9 mouse cellular contexts compared by ENCODE assay signal in genomic region chr13:107879535-107879934, GRCm38 (mm10).
DNase-seq lines count a peak whose midpoint lies in the region; ATAC-seq lines count a peak whose summit lies in the region.
"Had no signal": no experiment of that assay in that cellular context is flagged by ENCODE, and none has a peak within 500 bp of the region (broad histone marks: within the 10 kb centered on the region; RNA-seq: fewer than 3 reads in every experiment).

No protein-coding gene starts in this region.

- no peak overlapping the region for H3K4me2 ChIP-seq in forebrain, embryonic 13.5 days
- H3K4me2 ChIP-seq in forebrain, embryonic 11.5 days (ENCODE audit: low read depth, low read length, severe bottlenecking), result no peak overlapping the region
- no peak overlapping the region for H3K4me2 ChIP-seq in stomach, embryonic 16.5 days (ENCODE audit: low read depth, low read length)
- H3K4me2 ChIP-seq: liver, embryonic 15.5 days had no signal

- no peaks in the 10 kb centered on the region for H3K9me3 ChIP-seq in forebrain, embryonic 13.5 days (replicated peaks)
- H3K9me3 ChIP-seq in forebrain, embryonic 11.5 days (ENCODE audit: control insufficient read depth, low read length), result no peaks in the 10 kb centered on the region
- H3K9me3 ChIP-seq in stomach, embryonic 16.5 days (replicated peaks; ENCODE audit: control insufficient read depth, low read length), result no peaks in the 10 kb centered on the region
- H3K9me3 ChIP-seq: liver, embryonic 15.5 days had no signal

- ATAC-seq in forebrain, embryonic 13.5 days, result peak; percentile 44; the same call in 1 of the 2 replicates
- ATAC-seq in forebrain, embryonic 11.5 days (replicated peaks; ENCODE audit: low FRiP score), result no peak
- ATAC-seq in stomach, embryonic 16.5 days (ENCODE audit: insufficient read depth, low FRiP score), result peak; percentile 50; the same call in 1 of the 2 replicates
- no peak for ATAC-seq in activated CD4-positive, CD25-positive, alpha-beta regulatory T cell, adult 4 months
- ATAC-seq in cerebellum, adult (ENCODE audit: insufficient number of reproducible peaks, low FRiP score, low TSS enrichment), result no peak

- 65% methylated on average over 7 of the region's 8 CpGs for WGBS in forebrain, embryonic 13.5 days
- 92% methylated on average over 7 of the region's 8 CpGs for WGBS in forebrain, embryonic 11.5 days
- 51% methylated on average over 7 of the region's 8 CpGs for WGBS in stomach, embryonic 16.5 days

- H3K36me3 ChIP-seq in forebrain, embryonic 13.5 days (ENCODE audit: poor library complexity, severe bottlenecking), result 0 out of 2 replicates have a peak, but pooled peaks cover 6% of the 10 kb centered on the region
- H3K36me3 ChIP-seq in forebrain, embryonic 11.5 days (ENCODE audit: control insufficient read depth, insufficient read depth, low read length), result no peaks in the 10 kb centered on the region
- no peaks in the 10 kb centered on the region for H3K36me3 ChIP-seq in stomach, embryonic 16.5 days (ENCODE audit: control insufficient read depth, insufficient read depth, low read length)
- H3K36me3 ChIP-seq: liver, embryonic 15.5 days had no signal

- no peak for DNase-seq in forebrain, embryonic 11.5 days (ENCODE audit: low spot score)
- DNase-seq in right cerebral cortex, postnatal 10 days (ENCODE audit: low spot score in 2 of 2), result peak; percentile 47 to 51
- DNase-seq in right cerebral cortex, postnatal 4 days, result no peak
- peak; percentile 65 to 76 for DNase-seq in kidney, adult 8-10 months

- no peak overlapping the region for H3K27ac ChIP-seq in forebrain, embryonic 13.5 days
- H3K27ac ChIP-seq in forebrain, embryonic 11.5 days (ENCODE audit: low read depth, low read length), result no peak overlapping the region
- no peak overlapping the region for H3K27ac ChIP-seq in stomach, embryonic 16.5 days (ENCODE audit: low read length)
- H3K27ac ChIP-seq: liver, embryonic 15.5 days had no signal

- no peak overlapping the region for H3K4me3 ChIP-seq in forebrain, embryonic 13.5 days
- H3K4me3 ChIP-seq in forebrain, embryonic 11.5 days (ENCODE audit: low read depth, low read length), result no peak overlapping the region
- H3K4me3 ChIP-seq in stomach, embryonic 16.5 days (replicated peaks; ENCODE audit: low read length), result no peak overlapping the region
- H3K4me3 ChIP-seq: liver, embryonic 15.5 days had no signal

- H3K9ac ChIP-seq in forebrain, embryonic 13.5 days, result no peak overlapping the region
- no peak overlapping the region for H3K9ac ChIP-seq in forebrain, embryonic 11.5 days (ENCODE audit: low read length)
- no peak overlapping the region for H3K9ac ChIP-seq in stomach, embryonic 16.5 days (ENCODE audit: low read length)
- H3K9ac ChIP-seq: liver, embryonic 15.5 days had no signal

- no peaks in the 10 kb centered on the region for H3K27me3 ChIP-seq in forebrain, embryonic 13.5 days
- no peaks in the 10 kb centered on the region for H3K27me3 ChIP-seq in forebrain, embryonic 11.5 days (ENCODE audit: control insufficient read depth, insufficient read depth, low read length)
- no peaks in the 10 kb centered on the region for H3K27me3 ChIP-seq in stomach, embryonic 16.5 days (ENCODE audit: control insufficient read depth, insufficient read depth, low read length)

- H3K4me1 ChIP-seq in forebrain, embryonic 13.5 days, result peaks cover 54% of the 10 kb centered on the region
- H3K4me1 ChIP-seq in forebrain, embryonic 11.5 days (replicated peaks; ENCODE audit: control insufficient read depth, insufficient read depth, low read length), result 0 out of 2 replicates have a peak, but pooled peaks cover 2% of the 10 kb centered on the region
- peaks cover 10% of the 10 kb centered on the region for H3K4me1 ChIP-seq in stomach, embryonic 16.5 days (ENCODE audit: control insufficient read depth, insufficient read depth, low read length)
- H3K4me1 ChIP-seq: liver, embryonic 15.5 days had no signal

Comparison
In these comparisons a context has a peak if more than half of its experiments do, and no peak if none do; other contexts are left out.
1. ATAC-seq: peak in forebrain, embryonic 13.5 days (single experiment) and stomach, embryonic 16.5 days (single experiment); none in forebrain, embryonic 11.5 days (single experiment), activated CD4-positive, CD25-positive, alpha-beta regulatory T cell, adult 4 months (single experiment) and cerebellum, adult (single experiment).
2. DNase-seq: peak in right cerebral cortex, postnatal 10 days (2 of 2) and kidney, adult 8-10 months (2 of 2); none in forebrain, embryonic 11.5 days (single experiment) and right cerebral cortex, postnatal 4 days (single experiment).